Mouse (Mus musculus): ENCODE measurements around the gene Calhm2.

DNA sequence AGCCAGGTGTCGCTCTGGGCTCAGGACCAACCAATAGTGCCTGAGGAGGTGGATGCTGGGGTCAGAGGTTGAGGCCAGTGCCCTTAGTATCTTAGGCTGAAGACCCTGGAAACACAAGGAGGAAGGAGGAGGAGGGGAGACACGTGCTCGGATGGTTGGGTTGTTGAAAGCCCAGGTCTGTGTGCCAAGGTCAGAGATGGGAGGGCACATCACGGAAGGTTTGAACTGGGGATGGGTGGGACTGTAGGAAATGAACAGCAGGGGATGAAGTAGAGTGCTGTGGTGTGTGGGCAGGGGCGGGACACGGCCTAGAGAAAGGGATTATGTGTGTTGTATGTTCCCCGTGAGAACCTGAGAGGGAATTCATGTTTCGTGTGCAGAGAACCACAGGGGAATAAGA, 46.1 kb upstream of the Calhm2 start:
- TF ChIP-seq CTCF (IDR thresholded peaks at IDR 0.05; ENCODE audit: control insufficient read depth, insufficient read depth, low read length) (no peak), POLR2A (IDR thresholded peaks at IDR 0.05; ENCODE audit: borderline replicate concordance, control insufficient read depth, low read depth, low read length) (no peak)

All from bone marrow, adult 2 months (tissue).